In the genomic region with DNA sequence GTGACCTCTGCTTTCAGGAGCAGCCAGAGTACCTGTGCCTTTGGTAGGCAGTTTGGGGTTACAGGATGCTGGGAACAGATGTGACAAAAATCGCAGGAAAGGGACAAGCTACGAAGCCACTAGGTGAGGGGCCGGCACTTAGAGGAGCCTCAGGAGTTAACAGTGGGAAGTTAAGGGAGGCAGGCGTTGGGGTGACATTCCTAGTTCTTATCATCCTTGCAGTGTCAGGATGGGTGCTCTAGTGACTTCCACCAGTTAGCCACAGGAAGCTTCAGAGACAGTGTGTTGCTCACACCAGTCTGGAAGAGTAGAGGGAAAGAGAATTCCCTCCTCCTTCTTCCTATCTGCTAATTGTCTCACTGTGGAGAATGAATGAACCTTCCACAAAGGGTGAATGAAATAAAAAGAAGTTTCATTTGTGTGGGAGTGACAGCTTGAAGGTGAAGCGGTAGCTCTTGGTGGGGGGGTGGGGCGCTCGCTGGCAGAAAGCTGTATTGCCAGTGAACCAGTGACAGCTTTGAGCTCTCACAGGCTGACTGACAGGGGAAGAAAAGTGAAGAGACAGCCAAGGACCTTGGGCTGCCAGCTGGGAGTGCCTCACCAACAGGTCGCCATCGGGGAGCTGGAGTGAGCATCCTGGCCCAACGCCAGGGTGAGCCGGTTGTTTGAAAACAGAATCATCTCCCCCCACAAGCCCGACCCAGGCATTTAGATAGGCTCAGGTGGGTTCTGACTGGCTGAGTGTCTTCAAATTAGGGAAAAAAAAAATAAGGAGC, we compare ENCODE assay signal across 9 mouse cellular contexts. TPM values are rescaled to one million over a fixed set of nuclear protein-coding genes. Genes with fewer than 3 reads are reported as not detected.
DNase-seq lines count a peak whose midpoint lies in the region; ATAC-seq lines count a peak whose summit lies in the region.
"Had no signal": no experiment of that assay in that cellular context is flagged by ENCODE, and none has a peak within 500 bp of the region (broad histone marks: within the 10 kb centered on the region; RNA-seq: fewer than 3 reads in every experiment).

No protein-coding gene starts in this region.

- no peak overlapping the region for H3K4me3 ChIP-seq in kidney, embryonic 16.5 days (ENCODE audit: low read length)
- no peak overlapping the region for H3K4me3 ChIP-seq in heart, embryonic 12.5 days
- H3K4me3 ChIP-seq: neural tube, embryonic 13.5 days; stomach, embryonic 15.5 days had no signal

- H3K4me1 ChIP-seq in kidney, embryonic 16.5 days (ENCODE audit: insufficient read depth, low read length): peaks cover 11% of the 10 kb centered on the region
- peaks cover 19% of the 10 kb centered on the region for H3K4me1 ChIP-seq in heart, embryonic 12.5 days (replicated peaks)
- H3K4me1 ChIP-seq: stomach, embryonic 15.5 days had no signal

- H3K9ac ChIP-seq in kidney, embryonic 16.5 days (replicated peaks; ENCODE audit: low read length): no peak overlapping the region
- peak overlapping the region; percentile 43; the same call in 1 of the 2 replicates for H3K9ac ChIP-seq in heart, embryonic 12.5 days
- H3K9ac ChIP-seq: neural tube, embryonic 13.5 days; stomach, embryonic 15.5 days had no signal

- peaks cover 7% of the 10 kb centered on the region for H3K9me3 ChIP-seq in kidney, embryonic 16.5 days (ENCODE audit: low read length)
- 0 out of 2 replicates have a peak, but pooled peaks cover 4% of the 10 kb centered on the region for H3K9me3 ChIP-seq in heart, embryonic 12.5 days (replicated peaks)
- H3K9me3 ChIP-seq: neural tube, embryonic 13.5 days; stomach, embryonic 15.5 days had no signal

- peak; percentile 40 for DNase-seq in kidney, postnatal 10 days
- peak; percentile 32 for DNase-seq in adrenal gland, postnatal 25 days
- DNase-seq in brain, adult 2 months (ENCODE audit: low read depth, low spot score): peak; percentile 51
- DNase-seq in B cell, adult 2 months: no peak

- H3K4me2 ChIP-seq in kidney, embryonic 16.5 days (replicated peaks; ENCODE audit: low read depth, low read length): no peak overlapping the region
- H3K4me2 ChIP-seq in heart, embryonic 12.5 days: peak overlapping the region; percentile 42
- H3K4me2 ChIP-seq: neural tube, embryonic 13.5 days; stomach, embryonic 15.5 days had no signal

- ATAC-seq in kidney, embryonic 16.5 days (ENCODE audit: low FRiP score, low TSS enrichment): no peak; the same call in 1 of the 2 replicates
- ATAC-seq in heart, embryonic 12.5 days (ENCODE audit: insufficient number of reproducible peaks, low FRiP score): no peak
- no peak for ATAC-seq in granulocyte monocyte progenitor cell, adult 5-6 weeks (replicated peaks; ENCODE audit: poor library complexity, severe bottlenecking)

- WGBS in kidney, embryonic 16.5 days: 31% methylated on average over 12 of the region's 12 CpGs
- whole genome bisulfite sequencing in heart, embryonic 12.5 days: 27% methylated on average over 12 of the region's 12 CpGs

- no peaks in the 10 kb centered on the region for H3K27me3 ChIP-seq in kidney, embryonic 16.5 days (ENCODE audit: insufficient read depth, low read length)
- H3K27me3 ChIP-seq in heart, embryonic 12.5 days (replicated peaks): no peaks in the 10 kb centered on the region
- H3K27me3 ChIP-seq: neural tube, embryonic 13.5 days; stomach, embryonic 15.5 days had no signal

- no peaks in the 10 kb centered on the region for H3K36me3 ChIP-seq in kidney, embryonic 16.5 days (ENCODE audit: insufficient read depth, low read length)
- peaks cover 5% of the 10 kb centered on the region for H3K36me3 ChIP-seq in heart, embryonic 12.5 days
- H3K36me3 ChIP-seq: neural tube, embryonic 13.5 days; stomach, embryonic 15.5 days had no signal

- H3K27ac ChIP-seq in kidney, embryonic 16.5 days (ENCODE audit: low read length): no peak overlapping the region
- peak overlapping the region; percentile 23; the same call in 1 of the 2 replicates for H3K27ac ChIP-seq in heart, embryonic 12.5 days (ENCODE audit: poor library complexity, severe bottlenecking)
- H3K27ac ChIP-seq: neural tube, embryonic 13.5 days; stomach, embryonic 15.5 days had no signal

RNA-seq across cellular contexts. Expression of a gene that starts 41.9 kb away (rescaled TPM):
- polyA plus RNA-seq in kidney, embryonic 16.5 days (2015; fragmentation: Nextera tagmentation; extraction: Ambion mirVana): 8.4 and 10.5 TPM in 2 replicates
- total RNA-seq in adrenal gland, postnatal 25 days (2021): 22.6 and 28.9 TPM in 2 replicates
- 12.6 and 13.3 TPM in 2 replicates for polyA plus RNA-seq in heart, embryonic 12.5 days (2016; fragmentation: Nextera tagmentation; extraction: Ambion mirVana)
- total RNA-seq in granulocyte monocyte progenitor cell, adult 5-6 weeks (2014; fragmentation: Nextera tagmentation): 6.6 and 11.5 TPM in 2 replicates
- 4.8 and 5.6 TPM in 2 replicates for total RNA-seq in granulocyte monocyte progenitor cell, adult 5-6 weeks (2017)

Comparison
In these comparisons a context has a peak if more than half of its experiments do, and no peak if none do; other contexts are left out.
1. DNase-seq: peak in kidney, postnatal 10 days (single experiment), adrenal gland, postnatal 25 days (single experiment) and brain, adult 2 months (single experiment); none in B cell, adult 2 months (0 of 2).